Mouse (Mus musculus): ENCODE measurements at regions not wholly inside any gene's neighbourhood (a gene's known extent, or its start where the extent isn't known, plus 50 kb on each side); places are given as distances from the start of the nearest gene placed in this dataset.

GRCm38 (mm10) chr1:128753427-128754012 lies 161.4 kb upstream of the Cxcr4 start:
- no peak for TF ChIP-seq TCF12 (IDR thresholded peaks at IDR 0.05; ENCODE audit: insufficient read depth, poor library complexity, severe bottlenecking)
- no peak for TF ChIP-seq E2F4 (IDR thresholded peaks at IDR 0.05; ENCODE audit: insufficient read depth)
- TF ChIP-seq USF1 (IDR thresholded peaks at IDR 0.05; ENCODE audit: low read depth), result no peak
- no peak for TF ChIP-seq REST (IDR thresholded peaks at IDR 0.05; ENCODE audit: insufficient read depth, insufficient read length)
- TF ChIP-seq MYOG (IDR thresholded peaks at IDR 0.05; ENCODE audit: control insufficient read depth in 1 of 3, insufficient read depth in 1 of 3, insufficient read length in 2 of 3, low read depth in 2 of 3), result no peak
- no peak for TF ChIP-seq POLR2A (IDR thresholded peaks at IDR 0.05; ENCODE audit: insufficient read length, low read depth)
- TF ChIP-seq SRF (IDR thresholded peaks at IDR 0.05; ENCODE audit: control insufficient read depth, insufficient read length, low read depth), result no peak
- no peak for TF ChIP-seq TCF3 (IDR thresholded peaks at IDR 0.05; ENCODE audit: insufficient read length, low read depth)
- TF ChIP-seq CEBPB (IDR thresholded peaks at IDR 0.05; ENCODE audit: insufficient read depth, poor library complexity, severe bottlenecking), result no peak
- no peak for TF ChIP-seq MAX (IDR thresholded peaks at IDR 0.05; ENCODE audit: low read depth)
- no peaks in the 10 kb centered on the region for H3K27me3 ChIP-seq (ENCODE audit: control insufficient read depth, insufficient read depth, insufficient read length)
- no peak overlapping the region for H3ac ChIP-seq (ENCODE audit: control insufficient read depth, insufficient read length)
- no peaks in the 10 kb centered on the region for H3K36me3 ChIP-seq (ENCODE audit: control insufficient read depth, insufficient read depth)
- no peak overlapping the region for H3K4me3 ChIP-seq
- H3K79me2 ChIP-seq (ENCODE audit: control insufficient read depth, insufficient read depth), result no peaks in the 10 kb centered on the region
- no peak overlapping the region for H3K4me2 ChIP-seq (ENCODE audit: low read depth)

GRCm38 (mm10) chr1:128749437-128749994 lies 157.4 kb upstream of the Cxcr4 start:
- H3ac ChIP-seq (ENCODE audit: control insufficient read depth, insufficient read length), result no peak overlapping the region
- no peaks in the 10 kb centered on the region for H3K27me3 ChIP-seq (ENCODE audit: control insufficient read depth, insufficient read depth, insufficient read length)
- H3K79me2 ChIP-seq (ENCODE audit: control insufficient read depth, insufficient read depth), result no peaks in the 10 kb centered on the region
- TF ChIP-seq REST (IDR thresholded peaks at IDR 0.05; ENCODE audit: insufficient read depth, insufficient read length) (no peak), POLR2A (IDR thresholded peaks at IDR 0.05; ENCODE audit: insufficient read length, low read depth) (no peak), POLR2AphosphoS2 (IDR thresholded peaks at IDR 0.05; ENCODE audit: insufficient read length, low read depth) (no peak), MYOG (IDR thresholded peaks at IDR 0.05; ENCODE audit: control insufficient read depth in 1 of 3, insufficient read depth in 1 of 3, insufficient read length in 2 of 3, low read depth in 2 of 3) (no peak), TCF12 (IDR thresholded peaks at IDR 0.05; ENCODE audit: insufficient read depth, poor library complexity, severe bottlenecking) (no peak), E2F4 (IDR thresholded peaks at IDR 0.05; ENCODE audit: insufficient read depth) (no peak), MAX (IDR thresholded peaks at IDR 0.05; ENCODE audit: low read depth) (no peak), CEBPB (IDR thresholded peaks at IDR 0.05; ENCODE audit: insufficient read depth, poor library complexity, severe bottlenecking) (no peak), USF1 (IDR thresholded peaks at IDR 0.05; ENCODE audit: low read depth) (no peak), SRF (IDR thresholded peaks at IDR 0.05; ENCODE audit: control insufficient read depth, insufficient read length, low read depth) (no peak)
- H3K4me3 ChIP-seq, result no peak overlapping the region
- no peaks in the 10 kb centered on the region for H3K36me3 ChIP-seq (ENCODE audit: control insufficient read depth, insufficient read depth)
- H3K4me2 ChIP-seq (ENCODE audit: low read depth), result no peak overlapping the region

GRCm38 (mm10) chr1:128747196-128747790 lies 155.2 kb upstream of the Cxcr4 start:
- Histone ChIP-seq H3K4me3 (no peak overlapping the region), H3K79me2 (ENCODE audit: control insufficient read depth, insufficient read depth) (no peaks in the 10 kb centered on the region)
- TF ChIP-seq TCF3 (IDR thresholded peaks at IDR 0.05; ENCODE audit: insufficient read length, low read depth) (no peak), MAX (IDR thresholded peaks at IDR 0.05; ENCODE audit: low read depth) (no peak), POLR2A (IDR thresholded peaks at IDR 0.05; ENCODE audit: insufficient read length, low read depth) (no peak), SRF (IDR thresholded peaks at IDR 0.05; ENCODE audit: control insufficient read depth, insufficient read length, low read depth) (no peak), TCF12 (IDR thresholded peaks at IDR 0.05; ENCODE audit: insufficient read depth, poor library complexity, severe bottlenecking) (no peak), CEBPB (IDR thresholded peaks at IDR 0.05; ENCODE audit: insufficient read depth, poor library complexity, severe bottlenecking) (no peak), E2F4 (IDR thresholded peaks at IDR 0.05; ENCODE audit: insufficient read depth) (no peak), MYOG (IDR thresholded peaks at IDR 0.05; ENCODE audit: control insufficient read depth in 1 of 3, insufficient read depth in 1 of 3, insufficient read length in 2 of 3, low read depth in 2 of 3) (no peak), MYOD1 (IDR thresholded peaks at IDR 0.05; ENCODE audit: control insufficient read depth in 1 of 3, insufficient read length in 2 of 3, low read depth in 2 of 3) (no peak), POLR2AphosphoS2 (IDR thresholded peaks at IDR 0.05; ENCODE audit: insufficient read length, low read depth) (no peak), REST (IDR thresholded peaks at IDR 0.05; ENCODE audit: insufficient read depth, insufficient read length) (no peak), USF1 (IDR thresholded peaks at IDR 0.05; ENCODE audit: low read depth) (no peak)

GRCm38 (mm10) chr1:128746461-128747009 lies 154.4 kb upstream of the Cxcr4 start:
- no peak for TF ChIP-seq POLR2AphosphoS2 (IDR thresholded peaks at IDR 0.05; ENCODE audit: insufficient read length, low read depth)
- TF ChIP-seq CEBPB (IDR thresholded peaks at IDR 0.05; ENCODE audit: insufficient read depth, poor library complexity, severe bottlenecking), result no peak
- no peak for TF ChIP-seq SRF (IDR thresholded peaks at IDR 0.05; ENCODE audit: control insufficient read depth, insufficient read length, low read depth)
- TF ChIP-seq MAX (IDR thresholded peaks at IDR 0.05; ENCODE audit: low read depth), result no peak
- Histone ChIP-seq H3K36me3 (ENCODE audit: control insufficient read depth, insufficient read depth) (no peaks in the 10 kb centered on the region), H3K4me2 (ENCODE audit: low read depth) (no peak overlapping the region), H3K79me2 (ENCODE audit: control insufficient read depth, insufficient read depth) (no peaks in the 10 kb centered on the region), H3ac (ENCODE audit: control insufficient read depth, insufficient read length) (no peak overlapping the region), H3K27me3 (ENCODE audit: control insufficient read depth, insufficient read depth, insufficient read length) (no peaks in the 10 kb centered on the region), H3K4me3 (no peak overlapping the region)

More at GRCm38 (mm10) chr1:128747196-128747790, 155.2 kb upstream of the Cxcr4 start:
- Histone ChIP-seq H3K27me3 (ENCODE audit: control insufficient read depth, insufficient read depth, insufficient read length) (no peaks in the 10 kb centered on the region), H3ac (ENCODE audit: control insufficient read depth, insufficient read length) (no peak overlapping the region), H3K4me2 (ENCODE audit: low read depth) (no peak overlapping the region), H3K36me3 (ENCODE audit: control insufficient read depth, insufficient read depth) (no peaks in the 10 kb centered on the region)

Measured in myocyte (in vitro differentiated cells).